Mouse (Mus musculus) liver, embryonic 14.5 days (tissue): ENCODE data around the gene Bmp6. TPM values are rescaled to one million over a fixed set of nuclear protein-coding genes. Genes with fewer than 3 reads are reported as not detected.

Experiments
- ATAC-seq: fragments of 200-750 bp; cut with Nextera tagmentation; 2 replicates; pipeline ENCODE4 v1.8.0; 2017; ENCODE audit warnings: moderate number of reproducible peaks, mild to moderate bottlenecking, moderate library complexity; ENCODE audit not compliant: insufficient read depth
- DNase-seq, 3 experiments: peaks; one replicate each; pipeline ENCODE4 v3.0.0-alpha.2; 2012 to 2013; ENCODE audit warnings: low read depth in 3 of 3, low spot score in 3 of 3
- H3K27ac ChIP-seq: fragments of 300-500 bp; sonication (generic); 2 replicates; pipeline ENCODE4 v1.5.1; 2014; ENCODE audit warnings: moderate library complexity, mild to moderate bottlenecking, control low read depth, inconsistent platforms
- H3K27me3 ChIP-seq: fragments of 300-500 bp; sonication (generic); 2 replicates; pipeline ENCODE4 v1.6.1; 2014; ENCODE audit warnings: mild to moderate bottlenecking, low read length, moderate library complexity; ENCODE audit not compliant: control insufficient read depth, insufficient read depth
- H3K36me3 ChIP-seq: fragments of 300-500 bp; sonication (generic); replicated peaks from 2 replicates; pipeline ENCODE4 v1.6.1; 2014; ENCODE audit warnings: low read depth; ENCODE audit not compliant: control insufficient read depth, insufficient read depth
- H3K4me1 ChIP-seq, 2 experiments: fragments of 200-500 bp in 1 of 2; fragments of 300-500 bp in 1 of 2; sonication (generic) in 1 of 2; replicated peaks; 2 replicates each; pipeline ENCODE4 v1.6.1; 2012 to 2014; ENCODE audit warnings: antibody characterized with exemption in 1 of 2, inconsistent platforms in 1 of 2, low read length in 1 of 2; ENCODE audit not compliant: control insufficient read depth in 2 of 2, insufficient read depth in 2 of 2
- H3K4me2 ChIP-seq: fragments of 300-500 bp; sonication (generic); 2 replicates; pipeline ENCODE4 v1.6.1; 2014; ENCODE audit warnings: low read depth, mild to moderate bottlenecking, control low read depth, moderate library complexity
- H3K4me3 ChIP-seq, 2 experiments: fragments of 200-500 bp in 1 of 2; fragments of 300-500 bp in 1 of 2; sonication (generic) in 1 of 2; 2 replicates each; pipeline ENCODE4 v1.5.1; 2012 to 2014; ENCODE audit warnings: low read depth in 2 of 2, low read length in 2 of 2, mild to moderate bottlenecking in 2 of 2, control low read depth in 1 of 2, inconsistent platforms in 1 of 2, moderate library complexity in 1 of 2; ENCODE audit not compliant: insufficient read depth in 1 of 2
- H3K9ac ChIP-seq: fragments of 300-500 bp; sonication (generic); replicated peaks from 2 replicates; pipeline ENCODE4 v1.6.1; 2014; ENCODE audit warnings: mild to moderate bottlenecking, control low read depth, moderate library complexity
- H3K9me3 ChIP-seq: fragments of 300-500 bp; sonication (generic); 2 replicates; pipeline ENCODE4 v1.6.1; 2016; ENCODE audit warnings: low read length, mixed read lengths; ENCODE audit not compliant: control insufficient read depth
- CTCF ChIP-seq: IDR thresholded peaks from 2 replicates; pipeline ENCODE4 v1.5.1; 2016; ENCODE audit warnings: antibody characterized with exemption, low read depth, control low read depth
- EP300 ChIP-seq: IDR thresholded peaks from 2 replicates; pipeline ENCODE4 v1.6.1; 2016; ENCODE audit warnings: antibody characterized with exemption, low read depth
- WGBS: fragments of 180-500 bp; shearing (Covaris S2); extraction: QIAGEN DNeasy Blood & Tissue Kit; methylation state at CpG from one replicate; pipeline ENCODE4 v1.1.7; 2014; ENCODE audit not compliant: insufficient replicate concordance; 5-methylcytosine and 5-hydroxymethylcytosine counted together
- polyA plus RNA-seq, 2 experiments: library from polyadenylated mRNA; depleted of rRNA in 1 of 2; stranded (reverse) in 1 of 2; unstranded in 1 of 2; fragments of >200 nt; fragmentation: Nextera tagmentation in 1 of 2; extraction: Ambion mirVana in 1 of 2; gene quantifications; 2 replicates each; pipeline versions ENCODE4 v1.2.1 to v1.2.3; 2012 to 2014

Gene Bmp6
- polyA plus RNA-seq (2012; rRNA removed) (0.39 and 0.54 TPM in 2 replicates), polyA plus RNA-seq (2014; fragmentation: Nextera tagmentation; extraction: Ambion mirVana) (0.19 and 0.20 TPM in 2 replicates)

- WGBS: 4% methylated on average over 53 of the region's 54 CpGs
- TF ChIP-seq CTCF (no peak), EP300 (no peak)
- Histone ChIP-seq H3K4me3 (peak within 1 kb of the TSS; percentile 11 to 36; a peak in 2 of 4 replicates), H3K27me3 (peaks cover 41% of the 10 kb centered on the region), H3K27ac (no peak within 1 kb of the TSS), H3K36me3 (no peaks in the 10 kb centered on the region), H3K9ac (no peak within 1 kb of the TSS), H3K4me2 (peak within 1 kb of the TSS; percentile 50), H3K4me1 (no peaks in the 10 kb centered on the region), H3K9me3 (no peaks in the 10 kb centered on the region)
- peak in 1 of 3 experiments; percentile 18 for DNase-seq
- ATAC-seq: peak; percentile 51
Measured at GRCm38 (mm10) chr13:38344713-38345430, at the start of gene Bmp6. Bmp6 (plus strand) TSS chr13:38345107.

GRCm38 (mm10) chr13:38296166-38296565 lies 48.7 kb upstream of the Bmp6 start:
- ATAC-seq (no peak), DNase-seq (no peak)
- H3K4me1 ChIP-seq: no peaks in the 10 kb centered on the region
- no peak overlapping the region for H3K27ac ChIP-seq
- no peaks in the 10 kb centered on the region for H3K27me3 ChIP-seq
- no peak overlapping the region for H3K4me2 ChIP-seq
- WGBS: 45% methylated on average over 8 of the region's 8 CpGs
- TF ChIP-seq CTCF (no peak), EP300 (no peak)
- no peaks in the 10 kb centered on the region for H3K9me3 ChIP-seq
- no peak overlapping the region for H3K4me3 ChIP-seq
- H3K9ac ChIP-seq: no peak overlapping the region
- H3K36me3 ChIP-seq: no peaks in the 10 kb centered on the region

- DNase-seq: no peak
- no peak overlapping the region for H3K9ac ChIP-seq
- H3K9me3 ChIP-seq: no peaks in the 10 kb centered on the region
- no peaks in the 10 kb centered on the region for H3K36me3 ChIP-seq
- no peaks in the 10 kb centered on the region for H3K27me3 ChIP-seq
- no peak overlapping the region for H3K4me3 ChIP-seq
- H3K4me2 ChIP-seq: no peak overlapping the region
- ATAC-seq: no peak
- TF ChIP-seq EP300 (no peak), CTCF (no peak)
- 45% methylated on average over 8 of the region's 8 CpGs for WGBS
- H3K4me1 ChIP-seq: no peaks in the 10 kb centered on the region
- H3K27ac ChIP-seq: no peak overlapping the region
Measured at GRCm38 (mm10) chr13:38296601-38297000, 48.3 kb upstream of the Bmp6 start.

- WGBS: 71% methylated on average over 3 of the region's 3 CpGs
- H3K4me3 ChIP-seq: no peak overlapping the region
- H3K4me1 ChIP-seq: no peaks in the 10 kb centered on the region
- H3K9ac ChIP-seq: no peak overlapping the region
- ATAC-seq (no peak), DNase-seq (no peak)
- no peak for TF ChIP-seq EP300
- no peak for TF ChIP-seq CTCF
- H3K36me3 ChIP-seq: no peaks in the 10 kb centered on the region
- no peak overlapping the region for H3K27ac ChIP-seq
- H3K4me2 ChIP-seq: no peak overlapping the region
- H3K9me3 ChIP-seq: no peaks in the 10 kb centered on the region
- H3K27me3 ChIP-seq: no peaks in the 10 kb centered on the region
Measured at GRCm38 (mm10) chr13:38311125-38311524, 33.8 kb upstream of the Bmp6 start.

- Histone ChIP-seq H3K27ac (no peak overlapping the region), H3K4me3 (no peak overlapping the region), H3K9me3 (no peaks in the 10 kb centered on the region), H3K9ac (no peak overlapping the region), H3K36me3 (no peaks in the 10 kb centered on the region), H3K4me1 (no peaks in the 10 kb centered on the region), H3K4me2 (no peak overlapping the region), H3K27me3 (no peaks in the 10 kb centered on the region)
- ATAC-seq (no peak), DNase-seq (no peak)
- TF ChIP-seq CTCF: no peak
- TF ChIP-seq EP300: no peak
- 55% methylated on average over 12 of the region's 12 CpGs for WGBS
Measured at GRCm38 (mm10) chr13:38312357-38313040, 32.4 kb upstream of the Bmp6 start.
